ENCODE assay signal across 13 mouse cellular contexts in the genomic region with DNA sequence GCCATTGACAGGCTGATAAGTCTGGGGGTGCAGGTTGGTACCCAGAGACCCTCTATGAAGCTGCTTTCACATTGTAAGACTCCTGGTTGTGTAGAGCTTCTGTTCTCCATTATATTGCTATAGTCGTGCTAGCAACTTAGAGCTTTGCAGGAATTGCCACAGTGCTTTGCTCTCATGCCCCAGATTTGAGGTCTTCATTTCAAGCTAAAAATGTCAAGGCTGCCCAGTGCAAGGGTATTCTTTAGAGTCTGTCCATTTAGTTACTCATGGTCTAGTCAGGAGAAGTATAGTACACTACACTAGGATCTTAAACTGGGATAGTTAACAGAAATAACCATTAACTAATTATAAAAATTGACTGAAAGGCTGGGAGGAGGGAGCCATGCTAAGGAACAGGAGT.
"Had no signal": no experiment of that assay in that cellular context is flagged by ENCODE, and none has a peak within 500 bp of the region (broad histone marks: within the 10 kb centered on the region; RNA-seq: fewer than 3 reads in every experiment).

No protein-coding gene starts in this region.

- DNase-seq: gastrocnemius, adult 2 months; gastrocnemius, postnatal 10 days; gastrocnemius, postnatal 25 days; heart, adult 18-20 months; heart, postnatal 10 days; heart, postnatal 4 days; kidney, adult 18-20 months; kidney, adult 8-10 months; kidney, postnatal 10 days; kidney, postnatal 25 days; kidney, postnatal 4 days; liver; liver, embryonic 13.5 days had no signal
